In the genomic region with DNA sequence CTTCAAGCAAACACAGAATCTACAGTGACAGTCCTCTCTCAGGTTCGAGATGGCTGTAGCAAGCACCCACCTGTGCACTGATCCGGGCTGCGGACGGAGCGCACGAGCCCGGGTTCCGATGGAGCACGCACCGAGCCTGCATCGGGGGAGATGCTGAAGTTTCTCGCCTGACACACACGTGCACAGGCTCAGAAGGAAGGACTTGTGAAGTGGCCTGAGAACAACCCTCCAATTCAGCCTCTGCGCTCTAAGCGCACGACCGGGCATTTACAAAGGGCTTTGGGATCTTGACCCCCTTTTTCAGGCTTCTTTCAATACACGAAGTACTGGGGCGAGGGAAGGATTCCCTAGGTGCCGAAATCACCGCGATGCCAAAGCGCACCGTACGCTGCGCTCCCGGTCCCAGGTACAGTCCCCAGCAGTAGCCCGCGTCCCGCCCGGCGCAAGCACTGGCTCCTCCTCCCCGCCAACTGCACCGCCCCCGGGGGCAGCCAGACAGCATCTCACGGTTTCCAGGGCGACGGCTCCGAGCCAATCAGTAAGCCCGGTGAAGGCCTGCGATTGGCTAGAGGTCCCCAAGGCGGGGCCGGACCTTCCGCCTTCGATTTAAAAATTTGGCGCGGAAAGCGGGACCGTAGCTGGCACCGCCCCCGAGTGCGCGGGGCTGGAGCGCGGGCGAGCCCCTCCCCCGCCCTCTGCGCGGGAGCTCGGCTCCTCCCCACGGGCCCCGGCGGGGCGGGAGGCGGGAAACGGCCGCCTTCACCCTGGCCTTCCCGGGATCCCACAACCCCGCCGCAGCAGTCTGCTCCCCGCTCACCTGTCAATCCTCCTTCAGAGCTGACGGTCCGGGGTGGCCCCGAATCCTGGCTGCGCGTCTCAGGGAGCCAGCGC, we compare ENCODE assay signal across 8 mouse cellular contexts. TPM values are rescaled to one million over a fixed set of nuclear protein-coding genes. Genes with fewer than 3 reads are reported as not detected.
A peak's percentile ranks its signal among the peaks of the same experiment; 100 is the strongest.
DNase-seq lines count a peak whose midpoint lies in the region; ATAC-seq lines count a peak whose summit lies in the region.

No protein-coding gene starts in this region.

- H3K9ac ChIP-seq in hindbrain, embryonic 12.5 days, result peak overlapping the region; percentile 77

- WGBS in hindbrain, embryonic 12.5 days, result under 1% methylated on average over 70 of the region's 77 CpGs

- H3K36me3 ChIP-seq in hindbrain, embryonic 12.5 days, result 0 out of 2 replicates have a peak, but pooled peaks cover 8% of the 10 kb centered on the region

- peak; percentile 99 for ATAC-seq in hindbrain, embryonic 12.5 days (ENCODE audit: low FRiP score)

- H3K27ac ChIP-seq in hindbrain, embryonic 12.5 days, result peak overlapping the region; percentile 76; the same call in 1 of the 2 replicates

- DNase-seq in NIH3T3 (ENCODE audit: low read depth), result peak; percentile 99
- peak; percentile 98 to 99 for DNase-seq in cerebellum, postnatal 10 days
- DNase-seq in frontal cortex, postnatal 10 days (ENCODE audit: low spot score in 2 of 2), result peak; percentile 95 to 96
- peak; percentile 92 to 97 for DNase-seq in layer of hippocampus, postnatal 14 days (ENCODE audit: low spot score in 2 of 2)
- DNase-seq in lung, postnatal 14 days, result peak; percentile 96
- peak; percentile 60 for DNase-seq in retina, adult 2 months (ENCODE audit: low read depth, low spot score)
- DNase-seq in thymus, postnatal 36 days, result peak; percentile 95 to 97

- H3K4me1 ChIP-seq in hindbrain, embryonic 12.5 days, result peaks cover 18% of the 10 kb centered on the region

- H3K4me2 ChIP-seq in hindbrain, embryonic 12.5 days (replicated peaks), result peak overlapping the region; percentile 100

- H3K9me3 ChIP-seq in hindbrain, embryonic 12.5 days (replicated peaks), result no peaks in the 10 kb centered on the region

- H3K4me3 ChIP-seq in hindbrain, embryonic 12.5 days, result peak overlapping the region; percentile 73

- peaks cover 34% of the 10 kb centered on the region for H3K27me3 ChIP-seq in hindbrain, embryonic 12.5 days

RNA-seq across cellular contexts. Expression of a gene that starts 0.6 kb away (rescaled TPM):
- 11.1 and 12.0 TPM in 2 replicates for polyA plus RNA-seq in hindbrain, embryonic 12.5 days (2016; fragmentation: Nextera tagmentation; extraction: Ambion mirVana)
- total RNA-seq in layer of hippocampus, postnatal 14 days (2021), result 1 to 10 TPM in 1 of 2 experiments, under 1 TPM in 1; 0.88 to 1.3 TPM

RNA-seq across cellular contexts. Expression of a gene that starts 27.7 kb away (rescaled TPM):
- polyA plus RNA-seq in hindbrain, embryonic 12.5 days (2016; fragmentation: Nextera tagmentation; extraction: Ambion mirVana), result 24.1 and 25.8 TPM in 2 replicates
- 100 to 1,000 TPM; 103 to 107 TPM for total RNA-seq in layer of hippocampus, postnatal 14 days (2021)

RNA-seq across cellular contexts. Expression of a gene that starts 33.0 kb away (rescaled TPM):
- 1.0 and 3.6 TPM in 2 replicates for polyA plus RNA-seq in hindbrain, embryonic 12.5 days (2016; fragmentation: Nextera tagmentation; extraction: Ambion mirVana)
- total RNA-seq in layer of hippocampus, postnatal 14 days (2021), result not detected

Comparison
In these comparisons a context has a peak if more than half of its experiments do, and no peak if none do; other contexts are left out.
1. Peak in every context shown above with its lines: DNase-seq, ATAC-seq, H3K4me3 ChIP-seq and H3K27ac ChIP-seq.